Comparison of ENCODE assay signal across 8 mouse cellular contexts in genomic region chr16:30389210-30389684, GRCm38 (mm10). TPM values are rescaled to one million over a fixed set of nuclear protein-coding genes. Genes with fewer than 3 reads are reported as not detected.
DNase-seq lines count a peak whose midpoint lies in the region; ATAC-seq and TF ChIP-seq lines count a peak whose summit lies in the region.

No protein-coding gene starts in this region.

- peaks cover 4 to 7% of the 10 kb centered on the region in 2 experiments; a peak in 1 of 4 replicates for H3K4me1 ChIP-seq in ES-E14 (ENCODE audit: control insufficient read depth in 2 of 2, insufficient read depth in 2 of 2, low read length in 2 of 2, poor library complexity in 1 of 2)
- H3K4me1 ChIP-seq in heart, embryonic 11.5 days (ENCODE audit: control insufficient read depth, insufficient read depth, low read length) = peaks cover 10% of the 10 kb centered on the region
- H3K4me1 ChIP-seq in kidney, embryonic 16.5 days (ENCODE audit: insufficient read depth, low read length) = peaks cover 29% of the 10 kb centered on the region

- peak overlapping the region; percentile 73 for H3K27ac ChIP-seq in ES-E14 (ENCODE audit: insufficient read depth, low read depth, low read length, poor library complexity, severe bottlenecking)
- H3K27ac ChIP-seq in heart, embryonic 11.5 days (ENCODE audit: low read depth, low read length) = peak overlapping the region; percentile 73
- peak overlapping the region; percentile 91 for H3K27ac ChIP-seq in kidney, embryonic 16.5 days (ENCODE audit: low read length)

- H3K36me3 ChIP-seq in ES-E14 (ENCODE audit: control insufficient read depth, insufficient read depth, low read length, poor library complexity, severe bottlenecking) = no peaks in the 10 kb centered on the region
- H3K36me3 ChIP-seq in heart, embryonic 11.5 days (ENCODE audit: control insufficient read depth, insufficient read depth, low read length) = peaks cover 4% of the 10 kb centered on the region; the same call in 1 of the 2 replicates
- peaks cover 3% of the 10 kb centered on the region; the same call in 1 of the 2 replicates for H3K36me3 ChIP-seq in kidney, embryonic 16.5 days (ENCODE audit: insufficient read depth, low read length)

- no peaks in the 10 kb centered on the region for H3K9me3 ChIP-seq in ES-E14 (ENCODE audit: control insufficient read depth, insufficient read depth, low read depth, low read length)
- H3K9me3 ChIP-seq in heart, embryonic 11.5 days (replicated peaks; ENCODE audit: control insufficient read depth, low read length) = no peaks in the 10 kb centered on the region
- peaks cover 2% of the 10 kb centered on the region; the same call in 1 of the 2 replicates for H3K9me3 ChIP-seq in kidney, embryonic 16.5 days (ENCODE audit: low read length)

- no peak for ATAC-seq in heart, embryonic 11.5 days (replicated peaks; ENCODE audit: insufficient number of reproducible peaks, low FRiP score, low TSS enrichment)
- peak; percentile 36 for ATAC-seq in kidney, embryonic 16.5 days (ENCODE audit: low FRiP score, low TSS enrichment)

- peak overlapping the region; percentile 94 for H3K4me3 ChIP-seq in ES-E14 (ENCODE audit: insufficient read depth in 1 of 2, low read depth in 1 of 2, low read length in 2 of 2, poor library complexity in 1 of 2, severe bottlenecking in 1 of 2)
- H3K4me3 ChIP-seq in heart, embryonic 11.5 days (ENCODE audit: low read depth, low read length) = peak overlapping the region; percentile 93
- H3K4me3 ChIP-seq in kidney, embryonic 16.5 days (ENCODE audit: low read length) = peak overlapping the region; percentile 94

- peak overlapping the region; percentile 95 for H3K4me2 ChIP-seq in heart, embryonic 11.5 days
- H3K4me2 ChIP-seq in kidney, embryonic 16.5 days (replicated peaks; ENCODE audit: low read depth, low read length) = peak overlapping the region; percentile 80

- peak; percentile 88 for DNase-seq in A20 (ENCODE audit: low read depth, low spot score)
- DNase-seq in ES-E14 (ENCODE audit: low read depth, low spot score) = no peak
- DNase-seq in cerebellum, postnatal 36 days = peak; percentile 29
- peak; percentile 27 for DNase-seq in lung, postnatal 10 days
- peak; percentile 51 for DNase-seq in retina, embryonic 14.5 days (ENCODE audit: low spot score)
- DNase-seq in thymus, postnatal 25 days = peak; percentile 87

- in situ Hi-C loops in ES-E14 (cut with MboI; ENCODE audit: low sequenced_read_pairs in 2 of 2, unreplicated experiment in 2 of 2) = no loop called here

- H3K9ac ChIP-seq in ES-E14 (ENCODE audit: insufficient read depth, low read depth, low read length, poor library complexity, severe bottlenecking) = peak overlapping the region; percentile 69
- peak overlapping the region; percentile 84 for H3K9ac ChIP-seq in heart, embryonic 11.5 days (ENCODE audit: low read depth, low read length)
- H3K9ac ChIP-seq in kidney, embryonic 16.5 days (replicated peaks; ENCODE audit: low read length) = peak overlapping the region; percentile 94

- WGBS in heart, embryonic 11.5 days (ENCODE audit: insufficient replicate concordance) = 7% methylated on average over 17 of the region's 17 CpGs
- 6% methylated on average over 17 of the region's 17 CpGs for WGBS in kidney, embryonic 16.5 days

- H3K27me3 ChIP-seq in heart, embryonic 11.5 days (ENCODE audit: control insufficient read depth, insufficient read depth, low read length) = no peaks in the 10 kb centered on the region
- no peaks in the 10 kb centered on the region for H3K27me3 ChIP-seq in kidney, embryonic 16.5 days (ENCODE audit: insufficient read depth, low read length)

TF ChIP-seq in ES-E14, 5 proteins besides CTCF, POLR2A, EP300 and RAD21:
- no peak for TF ChIP-seq CHD2 (IDR thresholded peaks at IDR 0.05; ENCODE audit: low read depth, low read length)
- no peak for TF ChIP-seq ZNF384 (IDR thresholded peaks at IDR 0.05; ENCODE audit: low read depth, low read length)
- TF ChIP-seq MAFK (IDR thresholded peaks at IDR 0.05; ENCODE audit: insufficient read depth, low read depth, low read length) = no peak
- no peak for TF ChIP-seq ZC3H11A (IDR thresholded peaks at IDR 0.05; ENCODE audit: borderline replicate concordance, low read depth, low read length)
- no peak for TF ChIP-seq HCFC1 (IDR thresholded peaks at IDR 0.05; ENCODE audit: borderline replicate concordance, insufficient read depth, low read length)

RNA-seq across cellular contexts. Expression of gene Atp13a3, which starts 16.5 kb away (rescaled TPM):
- total RNA-seq in ES-E14 (2012; rRNA removed) = 87.2 and 98.9 TPM in 2 replicates
- 14.3 TPM in 2 replicates for polyA plus RNA-seq in heart, embryonic 11.5 days (2014; fragmentation: Nextera tagmentation; extraction: Ambion mirVana)
- 8.4 and 11.7 TPM in 2 replicates for polyA plus RNA-seq in kidney, embryonic 16.5 days (2015; fragmentation: Nextera tagmentation; extraction: Ambion mirVana)
